Mouse (Mus musculus): ENCODE data around the gene Ptprd. TPM values are rescaled to one million over a fixed set of nuclear protein-coding genes. Genes with fewer than 3 reads are reported as not detected.

Ptprd gene
- polyA plus RNA-seq, 1 experiment from 2014 or later: 4.0 TPM

DNA sequence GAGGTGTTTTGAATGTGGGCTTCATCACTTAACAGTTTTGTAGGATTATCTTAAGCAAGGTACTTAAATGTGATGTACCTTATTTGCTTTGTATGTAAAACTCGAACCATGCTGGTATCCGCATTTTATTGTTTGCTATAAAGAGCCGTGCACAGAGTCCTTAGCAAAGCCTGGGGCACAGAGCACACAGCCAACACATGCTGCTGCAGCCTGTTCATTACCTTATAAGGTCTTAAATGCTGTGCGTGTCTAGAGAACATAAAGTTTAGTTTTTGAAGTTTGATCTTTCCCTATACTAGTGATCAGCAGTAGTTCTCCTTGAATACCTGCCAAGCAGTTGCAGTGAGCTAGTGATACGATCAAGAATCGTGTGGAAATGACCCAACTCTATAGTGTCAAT is 676.2 kb downstream of the Ptprd start:
- Histone ChIP-seq H3K4me2 (no peak overlapping the region), H3K9me3 (replicated peaks) (no peaks in the 10 kb centered on the region), H3K27ac (no peak overlapping the region), H3K4me1 (no peaks in the 10 kb centered on the region), H3K27me3 (replicated peaks) (no peaks in the 10 kb centered on the region), H3K4me3 (no peak overlapping the region), H3K36me3 (no peaks in the 10 kb centered on the region), H3K9ac (no peak overlapping the region)
- no peak for ATAC-seq
- WGBS (ENCODE audit: insufficient replicate concordance): 67% methylated on average over 6 of the region's 6 CpGs

- Histone ChIP-seq H3K9ac (no peak overlapping the region), H3K4me2 (no peak overlapping the region), H3K9me3 (replicated peaks) (no peaks in the 10 kb centered on the region), H3K4me3 (no peak overlapping the region), H3K36me3 (no peaks in the 10 kb centered on the region), H3K4me1 (no peaks in the 10 kb centered on the region), H3K27ac (no peak overlapping the region), H3K27me3 (replicated peaks) (no peaks in the 10 kb centered on the region)
- 73% methylated on average over 4 of the region's 4 CpGs for WGBS (ENCODE audit: insufficient replicate concordance)
- no peak for ATAC-seq
Observed at GRCm38 (mm10) chr4:77534553-77534952, 677.2 kb downstream of the Ptprd start.

DNA sequence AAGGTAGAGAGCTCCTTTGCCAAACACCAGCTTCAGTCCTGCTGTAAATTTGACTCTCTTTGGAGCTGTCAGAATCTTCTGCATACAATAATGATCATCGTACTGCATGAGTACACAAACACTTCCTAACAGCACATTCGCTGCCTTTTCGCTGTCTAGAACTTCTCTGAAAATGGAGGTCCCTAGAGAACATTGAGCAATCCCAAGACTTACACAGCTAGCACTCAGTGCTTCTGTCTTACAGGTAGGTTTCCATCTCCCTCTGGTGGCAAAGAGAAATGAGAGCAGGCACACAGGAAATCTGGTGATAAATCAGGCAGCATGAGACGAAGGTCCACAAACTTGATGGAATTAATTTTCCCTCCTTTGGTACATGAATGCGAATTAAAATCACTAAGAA is 692.6 kb downstream of the Ptprd start:
- H3K4me1 ChIP-seq: no peaks in the 10 kb centered on the region
- no peaks in the 10 kb centered on the region for H3K36me3 ChIP-seq
- no peaks in the 10 kb centered on the region for H3K27me3 ChIP-seq (replicated peaks)
- no peak overlapping the region for H3K9ac ChIP-seq
- no peaks in the 10 kb centered on the region for H3K9me3 ChIP-seq (replicated peaks)
- no peak for ATAC-seq
- no peak overlapping the region for H3K4me3 ChIP-seq
- no peak overlapping the region for H3K27ac ChIP-seq
- no peak overlapping the region for H3K4me2 ChIP-seq
- WGBS (ENCODE audit: insufficient replicate concordance): 30% methylated on average over 5 of the region's 5 CpGs

GRCm38 (mm10) chr4:77513914-77514628 is 697.7 kb downstream of the Ptprd start:
- Histone ChIP-seq H3K4me3 (no peak overlapping the region), H3K27ac (no peak overlapping the region), H3K4me1 (no peaks in the 10 kb centered on the region), H3K9me3 (replicated peaks) (no peaks in the 10 kb centered on the region), H3K27me3 (replicated peaks) (no peaks in the 10 kb centered on the region), H3K36me3 (no peaks in the 10 kb centered on the region), H3K9ac (no peak overlapping the region), H3K4me2 (no peak overlapping the region)
- ATAC-seq: no peak
- WGBS (ENCODE audit: insufficient replicate concordance): 57% methylated on average over 5 of the region's 5 CpGs

- no peak for ATAC-seq
- H3K36me3 ChIP-seq: no peaks in the 10 kb centered on the region
- no peak overlapping the region for H3K4me2 ChIP-seq
- no peak overlapping the region for H3K4me3 ChIP-seq
- no peaks in the 10 kb centered on the region for H3K27me3 ChIP-seq (replicated peaks)
- H3K4me1 ChIP-seq: no peaks in the 10 kb centered on the region
- WGBS (ENCODE audit: insufficient replicate concordance): 65% methylated on average over 3 of the region's 3 CpGs
- H3K9ac ChIP-seq: no peak overlapping the region
- no peaks in the 10 kb centered on the region for H3K9me3 ChIP-seq (replicated peaks)
- no peak overlapping the region for H3K27ac ChIP-seq
Observed at GRCm38 (mm10) chr4:77513041-77513440, 698.7 kb downstream of the Ptprd start.

DNA sequence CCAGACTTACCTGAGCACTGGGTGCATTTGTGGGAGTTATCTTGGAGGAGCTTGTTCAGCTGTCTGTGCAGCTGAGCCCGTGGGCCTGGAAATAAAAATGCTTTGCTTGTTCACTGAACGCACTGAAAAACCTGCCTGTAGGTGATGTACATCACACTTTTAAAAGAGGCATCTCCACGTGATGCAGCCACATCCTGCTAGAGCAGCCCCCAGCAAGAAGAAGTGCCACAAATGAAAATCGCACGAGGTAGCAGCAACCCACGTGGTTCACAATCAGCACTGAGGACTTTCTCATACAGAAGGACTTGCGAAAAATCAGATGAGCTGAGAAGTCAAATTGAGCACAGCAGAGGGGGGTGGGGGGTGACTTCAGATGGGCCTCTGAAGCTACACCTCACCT is 757.7 kb downstream of the Ptprd start:
- H3K4me1 ChIP-seq: no peaks in the 10 kb centered on the region
- H3K27me3 ChIP-seq (replicated peaks): no peaks in the 10 kb centered on the region
- H3K27ac ChIP-seq: no peak overlapping the region
- 59% methylated on average over 7 of the region's 7 CpGs for WGBS (ENCODE audit: insufficient replicate concordance)
- H3K36me3 ChIP-seq: no peaks in the 10 kb centered on the region
- H3K9ac ChIP-seq: no peak overlapping the region
- H3K4me3 ChIP-seq: no peak overlapping the region
- no peak for ATAC-seq
- H3K9me3 ChIP-seq (replicated peaks): no peaks in the 10 kb centered on the region
- no peak overlapping the region for H3K4me2 ChIP-seq

- Histone ChIP-seq H3K9ac (no peak overlapping the region), H3K27me3 (replicated peaks) (no peaks in the 10 kb centered on the region), H3K4me2 (no peak overlapping the region), H3K4me3 (no peak overlapping the region), H3K27ac (no peak overlapping the region), H3K4me1 (no peaks in the 10 kb centered on the region), H3K9me3 (replicated peaks) (no peaks in the 10 kb centered on the region), H3K36me3 (no peaks in the 10 kb centered on the region)
- ATAC-seq: no peak
- WGBS (ENCODE audit: insufficient replicate concordance): 75% methylated on average over 4 of the region's 4 CpGs
Observed at GRCm38 (mm10) chr4:77399146-77399545, 812.6 kb downstream of the Ptprd start.

DNA sequence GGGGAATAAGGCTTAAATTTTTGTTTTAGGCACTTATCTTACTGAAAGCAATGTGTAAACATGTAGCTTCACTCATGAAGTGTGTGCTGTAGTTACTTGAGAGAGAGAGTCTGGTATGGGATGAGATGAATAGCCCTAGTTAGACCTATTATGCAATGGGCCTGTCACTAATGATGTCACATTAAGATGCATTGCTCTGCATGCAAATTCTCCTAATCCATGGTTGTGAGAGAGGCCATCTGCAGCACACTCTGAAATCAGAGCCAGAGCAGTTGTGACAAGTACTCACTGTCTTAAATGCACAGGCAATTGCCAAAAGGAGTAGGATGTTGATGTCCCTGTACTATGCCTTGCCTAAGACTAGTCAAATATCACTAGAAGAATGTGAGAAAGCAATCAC is 850.0 kb downstream of the Ptprd start:
- Histone ChIP-seq H3K9me3 (replicated peaks) (no peaks in the 10 kb centered on the region), H3K4me2 (no peak overlapping the region), H3K27ac (no peak overlapping the region), H3K9ac (no peak overlapping the region), H3K36me3 (no peaks in the 10 kb centered on the region), H3K27me3 (replicated peaks) (no peaks in the 10 kb centered on the region), H3K4me3 (no peak overlapping the region), H3K4me1 (no peaks in the 10 kb centered on the region)
- ATAC-seq: no peak

DNA sequence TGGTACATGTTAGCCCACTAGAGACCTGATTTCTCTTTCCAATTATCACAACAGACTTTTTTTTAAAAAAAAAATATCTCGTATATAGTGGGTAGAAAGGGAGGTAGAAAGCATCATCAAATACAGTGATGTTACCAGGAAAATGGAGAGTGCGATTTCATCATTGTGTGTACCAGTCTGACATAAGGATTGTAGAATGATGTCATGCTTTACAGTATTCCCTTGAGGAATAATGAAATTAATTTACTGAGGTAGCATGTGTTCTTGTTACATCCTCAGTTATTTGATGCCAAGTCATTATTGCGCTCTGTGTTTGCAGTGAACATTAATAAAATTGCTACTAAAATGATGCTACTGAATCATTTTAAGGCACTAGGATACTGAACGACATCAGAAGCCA is 884.6 kb downstream of the Ptprd start:
- H3K4me2 ChIP-seq: no peak overlapping the region
- no peaks in the 10 kb centered on the region for H3K4me1 ChIP-seq
- H3K36me3 ChIP-seq: no peaks in the 10 kb centered on the region
- H3K27ac ChIP-seq: no peak overlapping the region
- WGBS (ENCODE audit: insufficient replicate concordance): 70% methylated on average over 4 of the region's 4 CpGs
- H3K4me3 ChIP-seq: no peak overlapping the region
- no peaks in the 10 kb centered on the region for H3K9me3 ChIP-seq (replicated peaks)
- no peak overlapping the region for H3K9ac ChIP-seq
- no peaks in the 10 kb centered on the region for H3K27me3 ChIP-seq (replicated peaks)
- no peak for ATAC-seq

GRCm38 (mm10) chr4:77317060-77317680 is 894.6 kb downstream of the Ptprd start:
- H3K9me3 ChIP-seq (replicated peaks): no peaks in the 10 kb centered on the region
- no peak overlapping the region for H3K27ac ChIP-seq
- no peaks in the 10 kb centered on the region for H3K36me3 ChIP-seq
- no peaks in the 10 kb centered on the region for H3K4me1 ChIP-seq
- WGBS (ENCODE audit: insufficient replicate concordance): 59% methylated on average over 10 of the region's 10 CpGs
- H3K4me2 ChIP-seq: no peak overlapping the region
- no peak for ATAC-seq
- H3K4me3 ChIP-seq: no peak overlapping the region
- no peak overlapping the region for H3K9ac ChIP-seq
- no peaks in the 10 kb centered on the region for H3K27me3 ChIP-seq (replicated peaks)

- Histone ChIP-seq H3K9me3 (replicated peaks) (no peaks in the 10 kb centered on the region), H3K4me1 (no peaks in the 10 kb centered on the region), H3K27ac (no peak overlapping the region), H3K27me3 (replicated peaks) (no peaks in the 10 kb centered on the region), H3K9ac (no peak overlapping the region), H3K4me3 (no peak overlapping the region), H3K36me3 (no peaks in the 10 kb centered on the region), H3K4me2 (no peak overlapping the region)
- 45% methylated on average over 2 of the region's 2 CpGs for WGBS (ENCODE audit: insufficient replicate concordance)
- ATAC-seq: no peak
Observed at GRCm38 (mm10) chr4:77316644-77317043, 895.1 kb downstream of the Ptprd start.

DNA sequence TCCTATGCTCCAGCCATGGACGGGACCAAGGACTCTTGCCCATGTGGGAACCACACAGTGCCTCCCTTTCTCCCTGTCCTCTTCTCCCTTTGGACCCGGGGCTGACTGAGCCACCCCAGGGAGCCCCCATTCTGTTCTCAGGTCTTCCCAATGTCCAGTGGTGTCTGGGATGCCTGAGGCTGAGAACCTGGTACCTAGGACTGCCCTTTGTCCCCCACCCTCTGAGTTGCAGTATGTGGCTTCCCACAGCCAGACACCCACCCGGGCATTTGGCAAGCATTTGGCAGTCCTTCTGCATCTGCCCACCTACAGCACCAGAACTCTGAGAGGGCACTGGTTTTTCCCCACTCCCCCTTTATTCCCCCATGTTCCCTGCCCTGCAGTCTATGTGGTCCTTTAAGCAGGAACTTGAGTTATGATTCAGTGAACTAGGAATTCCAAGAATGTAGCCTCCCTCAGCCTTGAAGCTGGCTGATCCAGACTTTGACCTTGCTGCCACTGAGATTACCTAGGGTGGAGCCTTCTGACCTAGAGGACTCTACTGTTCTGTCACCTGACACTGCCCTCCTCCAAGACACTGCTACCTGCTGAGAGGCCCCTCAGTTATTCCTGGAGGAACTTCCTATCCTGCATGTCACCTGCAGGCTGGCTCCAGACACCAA is 901.5 kb downstream of the Ptprd start:
- Histone ChIP-seq H3K9ac (no peak overlapping the region), H3K27ac (no peak overlapping the region), H3K36me3 (no peaks in the 10 kb centered on the region), H3K4me3 (no peak overlapping the region), H3K9me3 (replicated peaks) (no peaks in the 10 kb centered on the region), H3K4me1 (no peaks in the 10 kb centered on the region), H3K27me3 (replicated peaks) (no peaks in the 10 kb centered on the region), H3K4me2 (no peak overlapping the region)
- WGBS (ENCODE audit: insufficient replicate concordance): 62% methylated on average over 3 of the region's 3 CpGs
- ATAC-seq: no peak
